Mouse (Mus musculus): ENCODE measurements around the gene Gm5108. TPM values are rescaled to one million over a fixed set of nuclear protein-coding genes. Genes with fewer than 3 reads are reported as not detected.

The Gm5108 gene
- not detected in 2 replicates for polyA plus RNA-seq (2012; rRNA removed)

DNA sequence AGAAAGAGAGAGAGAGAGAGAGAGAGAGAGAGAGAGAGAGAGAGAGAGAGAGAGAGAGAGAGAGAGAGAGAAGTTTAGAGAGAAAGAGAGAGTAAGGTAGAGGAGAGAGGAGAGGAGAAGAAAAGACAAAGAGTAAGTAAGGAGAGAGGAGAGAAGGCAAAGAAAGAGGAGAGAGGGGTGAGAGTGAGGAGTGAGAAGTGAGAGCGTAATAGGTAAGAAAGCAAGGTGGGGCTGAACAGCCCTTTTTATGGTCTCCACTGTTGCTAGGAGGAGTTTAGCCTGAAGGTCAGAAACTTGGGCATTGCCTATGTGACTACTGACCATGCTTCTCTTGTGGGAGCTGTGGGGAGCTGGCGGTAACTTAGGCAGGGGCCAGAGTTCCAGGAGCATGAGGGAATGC, at the start of gene Gm5108:
TSS of gene Gm5108 (plus strand) at position 301 of the 400 bp plus-strand sequence.
- DNase-seq (ENCODE audit: low read depth), result no peak

- DNase-seq (ENCODE audit: low read depth), result no peak
Observed at GRCm38 (mm10) chr5:67898921-67899320, 42.5 kb upstream of the Gm5108 start.

- DNase-seq (ENCODE audit: low read depth), result no peak
Observed at GRCm38 (mm10) chr5:67904555-67904954, 36.9 kb upstream of the Gm5108 start.

GRCm38 (mm10) chr5:67930584-67930983, 10.9 kb upstream of the Gm5108 start:
- no peak for DNase-seq (ENCODE audit: low read depth)

GRCm38 (mm10) chr5:67931623-67932022, 9.8 kb upstream of the Gm5108 start:
- no peak for DNase-seq (ENCODE audit: low read depth)

- no peak for DNase-seq (ENCODE audit: low read depth)
Observed at GRCm38 (mm10) chr5:67943199-67943598, 1.7 kb downstream of the Gm5108 start.

DNA sequence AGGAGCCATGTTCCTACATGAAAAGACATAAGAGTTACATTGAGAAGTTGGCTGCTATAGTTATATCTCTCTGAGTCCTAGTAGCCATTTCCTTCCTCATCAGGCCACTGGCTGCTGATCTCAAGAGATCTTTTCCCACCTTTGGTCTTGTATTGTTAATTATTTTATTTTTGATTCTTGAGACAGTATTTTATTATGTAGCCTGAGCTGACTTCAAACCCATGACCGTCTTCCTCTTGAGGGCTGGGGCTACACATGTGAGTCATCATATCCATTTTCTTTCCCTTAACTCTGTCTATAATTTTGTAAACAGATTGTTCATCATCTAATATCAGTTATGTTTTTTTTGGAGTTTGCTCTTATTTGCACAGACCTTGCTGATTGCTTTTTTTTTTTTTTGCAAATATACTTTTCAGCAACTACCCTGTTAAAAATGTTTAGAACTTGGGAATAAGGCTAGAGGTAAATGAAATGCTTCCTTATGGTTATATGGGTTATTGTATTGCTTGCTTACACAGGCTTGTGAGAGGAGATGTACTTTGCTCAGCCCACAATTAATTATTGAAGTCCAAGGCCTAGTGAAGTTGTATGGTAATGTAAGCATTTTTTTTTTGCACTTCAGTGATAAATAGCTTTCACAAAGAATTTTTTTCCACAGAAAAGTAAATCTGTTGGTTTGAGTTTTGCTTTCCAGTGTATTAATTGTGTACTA, 2.8 kb downstream of the Gm5108 start:
- no peak for DNase-seq (ENCODE audit: low read depth)

DNA sequence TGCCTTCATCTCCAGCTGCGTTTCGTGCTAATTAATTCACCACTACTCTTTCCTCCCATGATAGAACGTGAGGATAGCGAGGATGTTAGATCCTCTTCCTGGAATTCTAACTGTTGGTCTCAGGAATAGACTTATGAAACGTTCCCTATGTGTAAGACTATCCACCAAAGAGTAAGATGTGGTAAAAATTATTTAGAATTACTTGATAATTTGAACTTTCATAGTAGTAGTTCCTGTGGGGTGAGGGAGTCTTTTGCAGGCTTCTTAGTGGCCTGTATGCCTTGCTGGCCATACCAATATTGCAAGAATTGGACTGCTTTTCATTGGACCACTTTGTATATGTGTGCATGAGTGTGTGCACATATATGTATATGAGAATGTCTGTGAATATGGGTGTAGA, 4.9 kb downstream of the Gm5108 start, which contains the start of gene Gm21905:
TSS of gene Gm21905 (minus strand) at position 101 of the 400 bp plus-strand sequence.
- no peak for DNase-seq (ENCODE audit: low read depth)

- no peak for DNase-seq (ENCODE audit: low read depth)
Observed at GRCm38 (mm10) chr5:67947006-67947405, 5.5 kb downstream of the Gm5108 start.

DNA sequence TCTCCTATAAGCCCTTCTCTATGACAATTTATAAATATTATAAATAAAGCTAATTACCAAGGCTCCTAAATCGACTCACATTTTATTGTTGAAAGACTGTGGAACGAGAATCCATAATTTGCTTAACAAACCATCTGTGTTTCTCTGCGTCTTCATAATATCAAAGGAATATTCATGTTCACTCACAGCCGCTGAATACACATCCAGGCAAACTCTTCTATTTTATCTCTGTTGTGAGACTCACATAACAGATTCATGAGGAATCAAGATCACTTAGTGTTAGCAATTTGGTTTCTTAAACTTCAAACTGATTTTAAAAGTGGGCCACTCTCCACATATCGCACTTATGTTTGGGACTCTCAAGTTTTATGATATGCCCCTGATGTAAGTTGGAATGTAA, 6.6 kb downstream of the Gm5108 start:
- no peak for DNase-seq (ENCODE audit: low read depth)

GRCm38 (mm10) chr5:67954097-67954496, 12.6 kb downstream of the Gm5108 start:
- no peak for DNase-seq (ENCODE audit: low read depth)

- DNase-seq (ENCODE audit: low read depth), result no peak
Observed at GRCm38 (mm10) chr5:67955486-67955885, 14.0 kb downstream of the Gm5108 start.

DNA sequence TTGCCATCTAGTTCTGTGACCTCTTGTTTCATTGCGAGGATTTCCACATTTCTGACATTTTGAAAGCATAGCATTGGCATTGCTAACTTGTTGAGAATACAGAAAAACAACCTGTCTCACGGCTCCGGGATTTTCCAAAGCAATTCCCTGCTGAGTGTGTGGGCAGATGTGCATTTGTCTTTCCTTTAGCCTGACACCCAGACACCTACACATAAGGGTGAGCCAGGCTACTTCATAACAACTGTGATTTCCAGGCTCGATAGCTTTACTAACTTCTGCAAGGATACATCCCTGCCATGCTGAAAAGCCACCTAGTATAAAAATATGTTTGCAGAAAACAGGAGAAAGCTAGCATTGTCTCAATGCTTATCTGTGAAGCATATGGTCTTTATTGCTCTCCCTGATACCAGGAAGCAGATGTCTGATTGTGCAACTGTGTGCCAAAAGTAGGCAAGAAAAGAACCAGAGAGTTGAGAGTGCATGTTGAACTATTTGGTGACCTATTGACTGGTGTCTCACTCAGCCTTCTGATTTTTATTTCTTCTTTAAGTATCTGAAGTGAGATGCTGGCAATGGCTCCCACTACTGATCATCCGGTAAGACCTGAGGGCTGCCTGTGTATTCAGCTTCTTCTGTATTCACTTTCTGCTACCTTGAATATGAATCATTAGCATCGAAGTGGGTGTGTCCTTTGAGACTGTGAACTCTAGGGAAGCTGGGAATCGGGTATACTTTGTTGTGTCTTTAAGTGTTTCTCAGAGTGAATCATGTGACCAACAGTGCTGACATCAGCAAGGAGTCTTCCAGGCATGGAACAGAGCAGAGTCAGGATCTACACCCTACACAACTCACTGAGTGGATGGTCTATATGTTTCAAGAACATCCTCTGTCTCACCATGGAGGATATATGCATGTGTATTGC, 20.5 kb downstream of the Gm5108 start:
- DNase-seq (ENCODE audit: low read depth), result peak; percentile 14

GRCm38 (mm10) chr5:67969536-67969935, 28.1 kb downstream of the Gm5108 start:
- DNase-seq (ENCODE audit: low read depth), result no peak

DNA sequence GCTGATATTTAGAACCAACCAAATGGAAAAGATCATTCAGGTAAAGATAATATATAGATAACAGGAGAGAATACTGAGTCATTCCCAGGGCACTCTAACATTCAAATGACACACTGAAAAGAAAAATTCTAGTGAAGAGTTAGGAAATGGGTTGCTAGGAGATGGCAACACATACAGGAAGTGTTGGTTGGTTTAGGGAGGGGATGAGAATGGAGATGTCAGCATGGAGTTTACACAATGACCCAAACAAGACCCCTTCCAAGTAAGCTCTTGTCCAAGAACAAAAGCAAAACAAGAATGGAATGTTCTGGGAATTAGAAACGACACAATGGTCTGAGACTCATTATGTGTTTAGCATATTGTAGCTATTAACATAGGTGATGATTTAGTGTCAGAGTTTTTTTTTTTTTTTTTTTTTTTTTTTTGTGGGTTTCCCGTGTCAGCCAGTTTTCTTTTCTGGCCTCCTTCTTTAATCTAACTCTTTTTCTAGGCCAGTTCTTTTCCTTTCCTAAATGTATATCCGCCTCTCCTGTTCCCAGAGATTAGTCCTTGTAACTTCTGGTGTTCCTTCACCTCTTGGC, 40.6 kb downstream of the Gm5108 start:
- DNase-seq (ENCODE audit: low read depth), result no peak

DNA sequence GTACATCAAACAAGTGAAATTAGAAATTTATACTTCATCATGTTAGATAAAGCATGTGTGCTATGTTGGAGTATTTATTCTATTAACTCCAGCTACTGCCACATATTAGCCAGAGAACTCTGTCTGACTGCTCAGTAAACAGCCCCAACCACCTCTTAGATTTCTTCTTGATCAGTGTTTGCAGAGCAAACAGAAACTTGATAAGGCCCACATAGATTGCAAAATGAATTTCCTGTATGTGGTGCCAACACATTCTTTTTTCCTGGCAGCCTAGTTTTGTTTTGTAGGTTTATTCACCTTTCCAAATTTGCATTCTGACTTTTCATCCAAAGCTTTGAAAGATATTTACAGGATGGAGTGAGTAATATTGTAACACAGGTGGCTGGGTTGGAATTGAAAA, 49.0 kb downstream of the Gm5108 start:
- no peak for DNase-seq (ENCODE audit: low read depth)

DNA sequence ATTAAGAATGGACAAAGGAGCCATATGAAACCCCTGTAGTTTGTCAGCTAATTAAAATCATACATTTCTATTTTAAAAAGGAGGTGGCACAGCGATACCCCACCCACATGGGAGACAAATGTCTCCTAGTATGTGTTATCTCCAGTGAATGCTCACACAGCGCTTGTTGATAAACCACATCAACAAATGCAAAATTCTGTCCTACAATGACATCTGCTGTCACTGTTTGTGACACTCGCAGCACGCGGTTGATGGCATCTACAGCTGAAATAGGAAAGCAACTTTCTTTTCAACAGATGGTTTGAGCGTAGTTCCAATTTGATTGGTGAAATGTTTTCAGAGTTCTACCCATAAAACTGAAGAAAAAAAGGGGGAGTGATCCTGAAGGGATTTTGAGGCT, 61.1 kb downstream of the Gm5108 start:
- DNase-seq (ENCODE audit: low read depth), result no peak

DNA sequence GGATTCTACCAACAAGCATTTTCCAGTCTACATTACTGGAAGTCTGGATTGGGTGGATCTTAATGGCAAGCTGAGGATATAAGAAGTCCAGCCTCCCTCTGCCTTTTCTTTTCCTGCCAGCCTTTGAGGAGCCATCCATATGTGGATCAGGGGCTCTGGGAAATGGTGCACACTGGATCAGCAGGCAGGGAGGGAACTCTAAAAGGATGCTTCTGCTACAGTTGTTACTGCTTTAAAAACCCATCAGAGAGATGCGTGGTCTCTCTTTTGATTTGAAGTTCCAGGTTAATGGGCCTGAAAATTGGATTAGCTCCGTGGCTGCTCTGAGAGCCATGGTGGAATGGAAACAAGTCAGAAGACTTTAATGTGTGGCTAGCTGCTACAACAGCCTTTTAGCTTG, 62.4 kb downstream of the Gm5108 start:
- DNase-seq (ENCODE audit: low read depth), result no peak

- no peak for DNase-seq (ENCODE audit: low read depth)
Observed at GRCm38 (mm10) chr5:68004419-68004818, 63.0 kb downstream of the Gm5108 start.

- DNase-seq (ENCODE audit: low read depth), result no peak
Observed at GRCm38 (mm10) chr5:68007074-68007473, 65.6 kb downstream of the Gm5108 start.

GRCm38 (mm10) chr5:68011569-68011968, 70.1 kb downstream of the Gm5108 start:
- DNase-seq (ENCODE audit: low read depth), result no peak

DNA sequence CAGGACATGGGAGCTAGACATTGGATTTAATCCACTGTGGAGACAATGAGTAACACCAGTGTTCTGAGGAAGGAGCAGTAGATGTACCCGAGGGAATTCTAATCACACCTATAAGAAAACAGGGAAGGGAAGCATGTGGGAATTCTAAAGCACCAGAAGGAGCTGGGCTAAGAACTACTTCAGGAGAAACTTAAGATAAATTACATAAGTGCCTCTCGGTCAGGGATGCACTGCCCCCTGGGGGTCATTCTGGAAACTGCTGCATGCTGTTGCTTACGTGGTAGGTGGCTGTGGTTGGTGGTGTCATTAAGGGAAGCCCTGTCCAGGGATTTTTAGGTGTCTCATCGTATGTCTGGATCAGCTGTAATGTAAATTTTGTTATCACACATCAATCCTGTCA, 71.1 kb downstream of the Gm5108 start:
- no peak for DNase-seq (ENCODE audit: low read depth)

DNA sequence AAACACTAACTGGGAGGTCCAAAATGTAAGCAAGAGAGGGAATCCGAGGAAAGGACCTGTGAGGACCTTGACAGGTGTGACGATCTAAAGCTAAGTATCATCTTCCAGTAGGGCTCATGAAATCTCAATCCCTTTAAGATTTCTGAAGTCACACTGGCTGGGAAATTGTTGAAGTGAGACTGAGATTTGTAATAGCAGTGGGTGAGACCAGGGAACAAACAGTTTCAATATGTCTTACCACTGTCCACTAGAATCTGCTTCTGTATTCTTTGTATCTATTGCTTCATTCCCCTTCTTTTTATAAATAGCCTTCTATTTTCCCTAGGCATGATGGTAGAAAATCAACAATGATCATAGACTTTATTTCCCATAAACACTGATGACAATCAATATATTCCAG, 79.4 kb downstream of the Gm5108 start:
- DNase-seq (ENCODE audit: low read depth), result no peak
